2 mouse cellular contexts compared by ENCODE assay signal in genomic region chr11:53821230-53821944, GRCm38 (mm10).
TF ChIP-seq lines count a peak whose summit lies in the region.

No protein-coding gene starts in this region.

TF ChIP-seq in CH12.LX, 34 proteins besides CTCF, POLR2A, EP300 and RAD21 (continued from another document):
- no peak for TF ChIP-seq TBP (conservative IDR thresholded peaks at IDR 0.05; ENCODE audit: low read depth, low read length)
- 0 out of 2 replicates have a peak, but pooled peaks have one; percentile 2 for TF ChIP-seq IRF4 (IDR thresholded peaks at IDR 0.05; ENCODE audit: low read depth, low read length)
- TF ChIP-seq USF2 (conservative IDR thresholded peaks at IDR 0.05; ENCODE audit: low read depth, low read length), result no peak
- TF ChIP-seq KAT2A (IDR thresholded peaks at IDR 0.05; ENCODE audit: insufficient replicate concordance, low read length), result no peak
- TF ChIP-seq MXI1 (IDR thresholded peaks at IDR 0.05; ENCODE audit: low read depth, low read length), result peak; percentile 98
- no peak for TF ChIP-seq JUND (conservative IDR thresholded peaks at IDR 0.05; ENCODE audit: low read depth, low read length)
- peak; percentile 13; the same call in 1 of the 2 replicates for TF ChIP-seq TCF12 (IDR thresholded peaks at IDR 0.05; ENCODE audit: low read depth, low read length)
- no peak for TF ChIP-seq ZMIZ1 (IDR thresholded peaks at IDR 0.05; ENCODE audit: low read depth, low read length)
- TF ChIP-seq RCOR1 (conservative IDR thresholded peaks at IDR 0.05; ENCODE audit: low read depth, low read length), result 0 out of 2 replicates have a peak, but pooled peaks have one; percentile 34
- TF ChIP-seq USF1 (IDR thresholded peaks at IDR 0.05; ENCODE audit: low read depth, low read length), result peak; percentile 56
- TF ChIP-seq MAFK (IDR thresholded peaks at IDR 0.05; ENCODE audit: insufficient replicate concordance, low read length), result no peak
- 0 out of 2 replicates have a peak, but pooled peaks have one; percentile 3 for TF ChIP-seq CHD2 (IDR thresholded peaks at IDR 0.05; ENCODE audit: low read length)
- TF ChIP-seq BHLHE40 (IDR thresholded peaks at IDR 0.05; ENCODE audit: low read depth, low read length), result peak; percentile 93
- TF ChIP-seq POLR2AphosphoS2 (IDR thresholded peaks at IDR 0.05; ENCODE audit: low read depth, low read length), result no peak
- TF ChIP-seq SMC3 (IDR thresholded peaks at IDR 0.05; ENCODE audit: low read depth, low read length), result no peak
- no peak for TF ChIP-seq JUN (IDR thresholded peaks at IDR 0.05; ENCODE audit: insufficient read depth, low read depth, low read length)
- peak; percentile 85; the same call in 1 of the 2 replicates for TF ChIP-seq SIN3A (IDR thresholded peaks at IDR 0.05; ENCODE audit: low read length)
- no peak for TF ChIP-seq ZNF384 (IDR thresholded peaks at IDR 0.05; ENCODE audit: low read depth, low read length)
- peak; percentile 45 for TF ChIP-seq NRF1 (IDR thresholded peaks at IDR 0.05; ENCODE audit: low read depth, low read length)
- TF ChIP-seq E2F4 (IDR thresholded peaks at IDR 0.05; ENCODE audit: insufficient replicate concordance, low read depth, low read length), result no peak
- TF ChIP-seq ZC3H11A (IDR thresholded peaks at IDR 0.05; ENCODE audit: low read depth, low read length), result no peak
- no peak for TF ChIP-seq UBTF (IDR thresholded peaks at IDR 0.05; ENCODE audit: low read depth, low read length)
- TF ChIP-seq NELFE (IDR thresholded peaks at IDR 0.05; ENCODE audit: low read depth, low read length), result no peak
- peak; percentile 63 for TF ChIP-seq ETS1 (conservative IDR thresholded peaks at IDR 0.05; ENCODE audit: low read depth, low read length)
- TF ChIP-seq ELF1 (IDR thresholded peaks at IDR 0.05; ENCODE audit: low read depth, low read length), result no peak
- 0 out of 2 replicates have a peak, but pooled peaks have one; percentile 29 for TF ChIP-seq MEF2A (IDR thresholded peaks at IDR 0.05; ENCODE audit: borderline replicate concordance, low read depth, low read length)
- no peak for TF ChIP-seq ZKSCAN1 (IDR thresholded peaks at IDR 0.05; ENCODE audit: borderline replicate concordance, low read depth, low read length)
TF ChIP-seq in CH12.LX: peak in this region for 13.

TF ChIP-seq in myocyte, 11 proteins besides CTCF, POLR2A, EP300 and RAD21 (continued from another document):
- TF ChIP-seq REST (IDR thresholded peaks at IDR 0.05; ENCODE audit: insufficient read depth, insufficient read length) (no peak), TCF12 (IDR thresholded peaks at IDR 0.05; ENCODE audit: insufficient read depth, poor library complexity, severe bottlenecking) (no peak), TCF3 (IDR thresholded peaks at IDR 0.05; ENCODE audit: insufficient read length, low read depth) (peak; percentile 5), E2F4 (IDR thresholded peaks at IDR 0.05; ENCODE audit: insufficient read depth) (no peak), CEBPB (IDR thresholded peaks at IDR 0.05; ENCODE audit: insufficient read depth, poor library complexity, severe bottlenecking) (no peak)
